Mouse (Mus musculus): ENCODE measurements around the gene Zfp418. TPM values are rescaled to one million over a fixed set of nuclear protein-coding genes. Genes with fewer than 3 reads are reported as not detected.
"Not testable (repeated sequence)": the region's sequence is repeated elsewhere in the genome, so short reads cannot be mapped to it uniquely, and the experiment has no call there.

Gene Zfp418
- polyA plus RNA-seq, 1 experiment from 2014 or later = 1.8 TPM

- H3K4me2 ChIP-seq (ENCODE audit: low read length) = no peak overlapping the region
- no peaks in the 10 kb centered on the region for H3K27me3 ChIP-seq (ENCODE audit: insufficient read depth, low read length)
- H3K4me1 ChIP-seq (replicated peaks; ENCODE audit: insufficient read depth, low read length) = no peaks in the 10 kb centered on the region
- no peak for TF ChIP-seq CTCF (IDR thresholded peaks at IDR 0.05; ENCODE audit: low read depth)
- no peak overlapping the region for H3K27ac ChIP-seq
- no peaks in the 10 kb centered on the region for H3K36me3 ChIP-seq (ENCODE audit: insufficient read depth, low read length)
- no peaks in the 10 kb centered on the region for H3K9me3 ChIP-seq (replicated peaks; ENCODE audit: low read length)
- ATAC-seq (replicated peaks; ENCODE audit: low FRiP score, low read depth) = no peak
- 90% methylated on average over 15 of the region's 15 CpGs for WGBS
- H3K4me3 ChIP-seq (replicated peaks; ENCODE audit: low read depth, low read length) = no peak overlapping the region
- no peak for DNase-seq (ENCODE audit: low spot score)
- H3K9ac ChIP-seq (ENCODE audit: low read depth, low read length) = no peak overlapping the region
Observed at GRCm38 (mm10) chr7:7145991-7146608, 25.0 kb upstream of the Zfp418 start.

- Histone ChIP-seq H3K9ac (ENCODE audit: low read depth, low read length) (no peak overlapping the region), H3K4me2 (ENCODE audit: low read length) (no peak overlapping the region), H3K4me1 (replicated peaks; ENCODE audit: insufficient read depth, low read length) (no peaks in the 10 kb centered on the region), H3K27ac (no peak overlapping the region), H3K4me3 (replicated peaks; ENCODE audit: low read depth, low read length) (no peak overlapping the region), H3K9me3 (replicated peaks; ENCODE audit: low read length) (no peaks in the 10 kb centered on the region), H3K27me3 (ENCODE audit: insufficient read depth, low read length) (no peaks in the 10 kb centered on the region), H3K36me3 (ENCODE audit: insufficient read depth, low read length) (peaks cover 5% of the 10 kb centered on the region; the same call in 1 of the 2 replicates)
- ATAC-seq (replicated peaks; ENCODE audit: low FRiP score, low read depth) = no peak
- no peak for TF ChIP-seq CTCF (IDR thresholded peaks at IDR 0.05; ENCODE audit: low read depth)
- no peak for DNase-seq (ENCODE audit: low spot score)
- WGBS = 97% methylated on average over 1 of the region's 1 CpGs
Observed at GRCm38 (mm10) chr7:7185897-7186296, 14.8 kb downstream of the Zfp418 start.

- no peaks in the 10 kb centered on the region for H3K4me1 ChIP-seq (replicated peaks; ENCODE audit: insufficient read depth, low read length)
- peak overlapping the region; percentile 37; the same call in 1 of the 2 replicates for H3K9ac ChIP-seq (ENCODE audit: low read depth, low read length)
- peak overlapping the region; percentile 47 for H3K4me3 ChIP-seq (replicated peaks; ENCODE audit: low read depth, low read length)
- ATAC-seq (replicated peaks; ENCODE audit: low FRiP score, low read depth) = peak; percentile 49; the same call in 1 of the 2 replicates
- H3K27ac ChIP-seq = no peak overlapping the region
- H3K36me3 ChIP-seq (ENCODE audit: insufficient read depth, low read length) = no peaks in the 10 kb centered on the region; the same call in 1 of the 2 replicates
- no peaks in the 10 kb centered on the region for H3K27me3 ChIP-seq (ENCODE audit: insufficient read depth, low read length)
- H3K9me3 ChIP-seq (replicated peaks; ENCODE audit: low read length) = no peaks in the 10 kb centered on the region
- WGBS = 34% methylated on average over 13 of the region's 13 CpGs
- DNase-seq (ENCODE audit: low spot score) = no peak
- TF ChIP-seq CTCF (IDR thresholded peaks at IDR 0.05; ENCODE audit: low read depth) = no peak
- peak overlapping the region; percentile 48 for H3K4me2 ChIP-seq (ENCODE audit: low read length)
Observed at GRCm38 (mm10) chr7:7187417-7188190, 16.5 kb downstream of the Zfp418 start.

- H3K4me3 ChIP-seq (replicated peaks; ENCODE audit: low read depth, low read length) = peak overlapping the region; percentile 47
- 12% methylated on average over 18 of the region's 18 CpGs for WGBS
- TF ChIP-seq CTCF (IDR thresholded peaks at IDR 0.05; ENCODE audit: low read depth) = peak; percentile 73
- H3K4me1 ChIP-seq (replicated peaks; ENCODE audit: insufficient read depth, low read length) = no peaks in the 10 kb centered on the region
- H3K9ac ChIP-seq (ENCODE audit: low read depth, low read length) = peak overlapping the region; percentile 37; the same call in 1 of the 2 replicates
- H3K9me3 ChIP-seq (replicated peaks; ENCODE audit: low read length) = no peaks in the 10 kb centered on the region
- DNase-seq (ENCODE audit: low spot score) (peak; percentile 79), ATAC-seq (replicated peaks; ENCODE audit: low FRiP score, low read depth) (peak; percentile 94)
- H3K27ac ChIP-seq = no peak overlapping the region
- H3K36me3 ChIP-seq (ENCODE audit: insufficient read depth, low read length) = no peaks in the 10 kb centered on the region
- peak overlapping the region; percentile 48 for H3K4me2 ChIP-seq (ENCODE audit: low read length)
- no peaks in the 10 kb centered on the region for H3K27me3 ChIP-seq (ENCODE audit: insufficient read depth, low read length)
Observed at GRCm38 (mm10) chr7:7188191-7188942, 17.2 kb downstream of the Zfp418 start.

- not testable (repeated sequence) for H3K27me3 ChIP-seq (ENCODE audit: insufficient read depth, low read length); DNase-seq (ENCODE audit: low spot score); ATAC-seq (replicated peaks; ENCODE audit: low FRiP score, low read depth); H3K9me3 ChIP-seq (replicated peaks; ENCODE audit: low read length); H3K4me1 ChIP-seq (replicated peaks; ENCODE audit: insufficient read depth, low read length); H3K36me3 ChIP-seq (ENCODE audit: insufficient read depth, low read length); H3K27ac ChIP-seq
- WGBS = 2% methylated on average over 23 of the region's 24 CpGs
- H3K9ac ChIP-seq (ENCODE audit: low read depth, low read length) = peak within 1 kb of the TSS; percentile 37; the same call in 1 of the 2 replicates
- H3K4me3 ChIP-seq (replicated peaks; ENCODE audit: low read depth, low read length) = peak within 1 kb of the TSS; percentile 42
- H3K4me2 ChIP-seq (ENCODE audit: low read length) = peak within 1 kb of the TSS; percentile 53
Observed at GRCm38 (mm10) chr7:7209313-7210151, 38.4 kb downstream of the Zfp418 start, which contains the start of gene Zfp772. TSS of gene Zfp772 (minus strand) at chr7:7209998.

Other genes starting within 250 kb of the Zfp418 start
- gene Aurkc, start 176.0 kb upstream of the Zfp418 start, polyA plus RNA-seq (2015; fragmentation: Nextera tagmentation; extraction: Ambion mirVana) = not detected in 2 replicates
- gene Zfp954, start 49.8 kb upstream of the Zfp418 start, polyA plus RNA-seq (2015; fragmentation: Nextera tagmentation; extraction: Ambion mirVana) = 9.8 and 12.4 TPM in 2 replicates
- 1.1 TPM in 2 replicates for gene Zfp773, start 34.6 kb upstream of the Zfp418 start, polyA plus RNA-seq (2015; fragmentation: Nextera tagmentation; extraction: Ambion mirVana)
- gene Zfp772, start 38.7 kb downstream of the Zfp418 start, polyA plus RNA-seq (2015; fragmentation: Nextera tagmentation; extraction: Ambion mirVana) = 5.0 and 5.4 TPM in 2 replicates
- 0.42 and 0.51 TPM in 2 replicates for gene Vmn2r29, start 76.0 kb downstream of the Zfp418 start, polyA plus RNA-seq (2015; fragmentation: Nextera tagmentation; extraction: Ambion mirVana)
- 2.2 and 3.3 TPM in 2 replicates for gene Gm45844, start 107.0 kb downstream of the Zfp418 start, polyA plus RNA-seq (2015; fragmentation: Nextera tagmentation; extraction: Ambion mirVana)
- 45.2 and 50.3 TPM in 2 replicates for gene Clcn4, start 129.5 kb downstream of the Zfp418 start, polyA plus RNA-seq (2015; fragmentation: Nextera tagmentation; extraction: Ambion mirVana)
- gene Vmn2r30, start 166.3 kb downstream of the Zfp418 start, polyA plus RNA-seq (2015; fragmentation: Nextera tagmentation; extraction: Ambion mirVana) = not detected in 2 replicates
- gene Gm45783, start 203.2 kb downstream of the Zfp418 start, polyA plus RNA-seq (2015; fragmentation: Nextera tagmentation; extraction: Ambion mirVana) = not detected in 2 replicates
- gene Vmn2r31, start 228.4 kb downstream of the Zfp418 start, polyA plus RNA-seq (2015; fragmentation: Nextera tagmentation; extraction: Ambion mirVana) = not detected in 2 replicates